8 mouse cellular contexts compared by ENCODE assay signal in the genomic region with DNA sequence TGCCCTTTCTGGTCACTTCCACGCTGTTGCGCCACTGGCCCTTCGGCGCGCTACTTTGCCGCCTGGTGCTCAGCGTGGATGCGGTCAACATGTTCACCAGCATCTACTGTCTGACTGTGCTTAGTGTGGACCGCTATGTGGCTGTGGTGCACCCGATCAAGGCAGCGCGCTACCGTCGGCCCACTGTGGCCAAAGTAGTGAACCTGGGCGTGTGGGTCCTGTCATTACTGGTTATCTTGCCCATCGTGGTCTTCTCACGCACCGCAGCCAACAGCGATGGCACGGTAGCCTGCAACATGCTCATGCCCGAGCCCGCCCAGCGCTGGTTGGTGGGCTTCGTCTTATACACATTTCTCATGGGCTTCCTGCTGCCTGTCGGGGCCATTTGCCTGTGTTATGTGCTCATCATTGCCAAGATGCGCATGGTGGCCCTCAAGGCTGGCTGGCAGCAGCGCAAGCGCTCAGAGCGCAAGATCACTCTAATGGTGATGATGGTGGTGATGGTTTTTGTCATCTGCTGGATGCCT. TPM values are rescaled to one million over a fixed set of nuclear protein-coding genes. Genes with fewer than 3 reads are reported as not detected.
DNase-seq lines count a peak whose midpoint lies in the region; ATAC-seq and TF ChIP-seq lines count a peak whose summit lies in the region.
"Had no signal": no experiment of that assay in that cellular context is flagged by ENCODE, and none has a peak within 500 bp of the region (broad histone marks: within the 10 kb centered on the region; RNA-seq: fewer than 3 reads in every experiment).

No protein-coding gene starts in this region.

- no peaks in the 10 kb centered on the region for H3K36me3 ChIP-seq in lung, embryonic 14.5 days (ENCODE audit: insufficient read depth)
- no peaks in the 10 kb centered on the region for H3K36me3 ChIP-seq in forebrain, embryonic 12.5 days (replicated peaks)
- H3K36me3 ChIP-seq in kidney, postnatal 0 days (ENCODE audit: insufficient read depth, low read length) = no peaks in the 10 kb centered on the region
- H3K36me3 ChIP-seq in midbrain, embryonic 10.5 days = no peaks in the 10 kb centered on the region

- 2% methylated on average over 29 of the region's 29 CpGs for WGBS in lung, embryonic 14.5 days
- WGBS in forebrain, embryonic 12.5 days = 1% methylated on average over 29 of the region's 29 CpGs
- WGBS in kidney, postnatal 0 days = 2% methylated on average over 29 of the region's 29 CpGs
- 2% methylated on average over 29 of the region's 29 CpGs for WGBS in midbrain, embryonic 10.5 days

- TF ChIP-seq CTCF in lung, embryonic 14.5 days (IDR thresholded peaks at IDR 0.05; ENCODE audit: low read depth) = 0 out of 2 replicates have a peak, but pooled peaks have one; percentile 3
- no peak for TF ChIP-seq CTCF in kidney, postnatal 0 days (IDR thresholded peaks at IDR 0.05; ENCODE audit: low read depth)

- no peaks in the 10 kb centered on the region for H3K9me3 ChIP-seq in lung, embryonic 14.5 days (ENCODE audit: low read depth, low read length)
- H3K9me3 ChIP-seq in forebrain, embryonic 12.5 days = no peaks in the 10 kb centered on the region
- no peaks in the 10 kb centered on the region for H3K9me3 ChIP-seq in kidney, postnatal 0 days (replicated peaks; ENCODE audit: low read length)
- H3K9me3 ChIP-seq in midbrain, embryonic 10.5 days (replicated peaks) = no peaks in the 10 kb centered on the region

- peak; percentile 6 for DNase-seq in lung, embryonic 14.5 days
- DNase-seq in lung, postnatal 10 days = no peak
- DNase-seq in kidney, postnatal 0 days (ENCODE audit: low spot score) = no peak
- peak; percentile 48 for DNase-seq in midbrain, embryonic 10.5 days (ENCODE audit: low spot score)
- no peak for DNase-seq in yolk sac, embryonic 10.5 days (ENCODE audit: low spot score)

- no peak overlapping the region for H3K9ac ChIP-seq in lung, embryonic 14.5 days
- peak overlapping the region; percentile 51; the same call in 1 of the 2 replicates for H3K9ac ChIP-seq in forebrain, embryonic 12.5 days
- H3K9ac ChIP-seq in kidney, postnatal 0 days (ENCODE audit: low read depth, low read length) = no peak overlapping the region
- H3K9ac ChIP-seq: liver, embryonic 14.5 days had no signal

- no peak overlapping the region for H3K27ac ChIP-seq in lung, embryonic 14.5 days (ENCODE audit: low read depth)
- no peak overlapping the region for H3K27ac ChIP-seq in forebrain, embryonic 12.5 days
- no peak overlapping the region for H3K27ac ChIP-seq in kidney, postnatal 0 days
- no peak overlapping the region for H3K27ac ChIP-seq in midbrain, embryonic 10.5 days (replicated peaks)
- H3K27ac ChIP-seq: liver, embryonic 14.5 days had no signal

- H3K4me1 ChIP-seq in lung, embryonic 14.5 days (ENCODE audit: insufficient read depth) = no peaks in the 10 kb centered on the region
- H3K4me1 ChIP-seq in forebrain, embryonic 12.5 days = peaks cover 26% of the 10 kb centered on the region
- peaks cover 22% of the 10 kb centered on the region for H3K4me1 ChIP-seq in kidney, postnatal 0 days (replicated peaks; ENCODE audit: insufficient read depth, low read length)
- H3K4me1 ChIP-seq in midbrain, embryonic 10.5 days = peaks cover 35% of the 10 kb centered on the region

- H3K4me2 ChIP-seq in lung, embryonic 14.5 days = peak overlapping the region; percentile 73
- H3K4me2 ChIP-seq in forebrain, embryonic 12.5 days = peak overlapping the region; percentile 89
- H3K4me2 ChIP-seq in kidney, postnatal 0 days (ENCODE audit: low read length) = peak overlapping the region; percentile 75

- peak overlapping the region; percentile 42 for H3K4me3 ChIP-seq in lung, embryonic 14.5 days (ENCODE audit: low read depth, low read length)
- peak overlapping the region; percentile 50 for H3K4me3 ChIP-seq in forebrain, embryonic 12.5 days (replicated peaks)
- peak overlapping the region; percentile 36 for H3K4me3 ChIP-seq in kidney, postnatal 0 days (replicated peaks; ENCODE audit: low read depth, low read length)
- H3K4me3 ChIP-seq in midbrain, embryonic 10.5 days = peak overlapping the region; percentile 59

- peak; percentile 27; the same call in 1 of the 2 replicates for ATAC-seq in lung, embryonic 14.5 days (ENCODE audit: insufficient read depth)
- peak; percentile 33 for ATAC-seq in forebrain, embryonic 12.5 days (ENCODE audit: low FRiP score)
- ATAC-seq in kidney, postnatal 0 days (replicated peaks; ENCODE audit: low FRiP score, low read depth) = 0 out of 2 replicates have a peak, but pooled peaks have one; percentile 4
- no peak for ATAC-seq in megakaryocyte-erythroid progenitor cell, adult 5-6 weeks (replicated peaks; ENCODE audit: low FRiP score, low TSS enrichment, poor library complexity, severe bottlenecking)

- H3K27me3 ChIP-seq in lung, embryonic 14.5 days (ENCODE audit: insufficient read depth, low read length) = peaks cover 42% of the 10 kb centered on the region
- H3K27me3 ChIP-seq in forebrain, embryonic 12.5 days = peaks cover 62% of the 10 kb centered on the region
- H3K27me3 ChIP-seq in kidney, postnatal 0 days (ENCODE audit: insufficient read depth, low read length) = peaks cover 24% of the 10 kb centered on the region
- peaks cover 90% of the 10 kb centered on the region for H3K27me3 ChIP-seq in midbrain, embryonic 10.5 days (ENCODE audit: low read depth, poor library complexity, severe bottlenecking)

RNA-seq across cellular contexts. Expression of a gene that starts 1.4 kb away (rescaled TPM):
- 0.09 and 0.12 TPM in 2 replicates for polyA plus RNA-seq in lung, embryonic 14.5 days (2014; fragmentation: Nextera tagmentation; extraction: Ambion mirVana)
- polyA plus RNA-seq in forebrain, embryonic 12.5 days (2016; fragmentation: Nextera tagmentation; extraction: Ambion mirVana) = 1.9 and 2.4 TPM in 2 replicates
- 1.1 and 1.4 TPM in 2 replicates for polyA plus RNA-seq in kidney, postnatal 0 days (2015; fragmentation: Nextera tagmentation; extraction: Ambion mirVana)
- polyA plus RNA-seq in midbrain, embryonic 10.5 days (2016; fragmentation: Nextera tagmentation; extraction: Ambion mirVana) = 0.11 and 0.51 TPM in 2 replicates
- not detected in 2 replicates for total RNA-seq in megakaryocyte-erythroid progenitor cell, adult 5-6 weeks (2014; fragmentation: Nextera tagmentation)
- total RNA-seq in megakaryocyte-erythroid progenitor cell, adult 5-6 weeks (2017) = not detected in 2 replicates

RNA-seq across cellular contexts. Expression of a gene that starts 56.1 kb away (rescaled TPM):
- 27.0 and 27.3 TPM in 2 replicates for polyA plus RNA-seq in lung, embryonic 14.5 days (2014; fragmentation: Nextera tagmentation; extraction: Ambion mirVana)
- 4.6 and 5.5 TPM in 2 replicates for polyA plus RNA-seq in forebrain, embryonic 12.5 days (2016; fragmentation: Nextera tagmentation; extraction: Ambion mirVana)
- 14.2 and 17.5 TPM in 2 replicates for polyA plus RNA-seq in kidney, postnatal 0 days (2015; fragmentation: Nextera tagmentation; extraction: Ambion mirVana)
- 6.4 and 6.5 TPM in 2 replicates for polyA plus RNA-seq in midbrain, embryonic 10.5 days (2016; fragmentation: Nextera tagmentation; extraction: Ambion mirVana)
- not detected in 2 replicates for total RNA-seq in megakaryocyte-erythroid progenitor cell, adult 5-6 weeks (2014; fragmentation: Nextera tagmentation)
- total RNA-seq in megakaryocyte-erythroid progenitor cell, adult 5-6 weeks (2017) = not detected in 2 replicates

Comparison
In these comparisons a context has a peak if more than half of its experiments do, and no peak if none do; other contexts are left out.
1. DNase-seq: peak in lung, embryonic 14.5 days (single experiment) and midbrain, embryonic 10.5 days (single experiment); none in lung, postnatal 10 days (single experiment), kidney, postnatal 0 days (single experiment) and yolk sac, embryonic 10.5 days (single experiment).
2. Peak in every context shown above with its lines, with median percentiles within 50 percentile points of each other: H3K4me2 ChIP-seq and H3K4me3 ChIP-seq.